Mouse (Mus musculus): Measurements from ENCODE around the gene Hist2h2aa2. TPM values are rescaled to one million over a fixed set of nuclear protein-coding genes. Genes with fewer than 3 reads are reported as not detected.

Gene Hist2h2aa2
- polyA plus RNA-seq, 1 experiment from 2014 or later: 57.1 TPM

DNA sequence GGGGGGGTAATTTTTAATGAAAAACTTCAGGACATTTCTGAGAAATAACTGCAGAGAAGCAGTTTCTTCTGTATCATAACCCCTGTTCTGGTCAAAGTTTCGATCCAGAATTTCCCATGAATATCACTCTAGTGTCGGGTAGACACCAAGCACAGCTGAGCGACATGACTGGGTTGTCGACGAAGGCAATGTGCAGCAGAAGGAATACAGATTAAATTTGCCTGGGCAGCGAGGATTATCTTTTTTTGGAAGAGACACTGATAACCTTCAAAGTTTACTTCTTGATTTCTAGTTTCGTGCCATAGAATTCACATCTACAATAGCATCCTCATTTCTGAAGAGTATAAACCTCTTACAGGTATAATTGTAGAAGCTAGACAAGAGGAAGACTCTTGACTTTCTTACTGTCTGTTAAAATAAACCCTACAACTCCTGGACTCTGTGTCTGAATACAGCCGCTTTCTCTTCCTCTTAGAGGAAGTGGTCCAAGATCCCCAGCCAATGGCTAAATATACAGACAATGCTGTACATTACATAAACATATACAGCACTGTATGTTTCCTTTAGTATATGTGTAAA is 26.1 kb upstream of the Hist2h2aa2 start:
- no peak overlapping the region for H3K27ac ChIP-seq

DNA sequence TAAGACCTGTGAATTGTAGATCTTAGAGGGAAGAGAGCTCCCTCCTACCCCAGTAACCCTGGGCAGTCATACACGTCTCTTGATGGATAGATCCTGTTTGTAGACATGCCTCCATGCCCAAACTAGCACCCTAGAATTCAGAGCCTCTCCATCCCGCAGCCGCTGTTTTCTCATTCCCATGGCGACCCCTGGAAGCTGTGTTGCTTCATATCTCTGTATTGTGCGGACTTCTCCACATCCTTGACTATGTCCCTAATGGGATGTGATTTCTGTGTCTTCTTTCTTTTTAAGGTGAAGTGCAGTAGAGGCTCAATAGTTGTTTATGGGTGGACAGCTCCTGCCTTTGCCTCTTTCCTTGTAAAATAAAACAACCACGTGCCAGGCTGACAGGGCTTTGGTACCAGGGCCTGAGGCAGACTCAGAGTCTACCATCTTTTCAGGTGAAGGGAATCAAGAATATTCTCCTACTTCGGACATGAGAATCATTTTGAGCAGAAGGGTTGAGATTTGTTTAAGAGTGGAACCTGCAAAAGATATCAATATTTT is 24.4 kb upstream of the Hist2h2aa2 start:
- H3K79me2 ChIP-seq (ENCODE audit: inconsistent target): no peaks in the 10 kb centered on the region; the same call in 1 of the 2 replicates
- H3K27ac ChIP-seq: peak overlapping the region; percentile 95
- WGBS (ENCODE audit: missing documents): 71% methylated on average over 7 of the region's 7 CpGs
- peak overlapping the region; percentile 51; the same call in 1 of the 2 replicates for H3K4me3 ChIP-seq (ENCODE audit: inconsistent target)
- no peaks in the 10 kb centered on the region for H3K36me3 ChIP-seq (ENCODE audit: inconsistent target)

More for the DNA sequence above, 26.1 kb upstream of the Hist2h2aa2 start:
- H3K36me3 ChIP-seq (ENCODE audit: inconsistent target): no peaks in the 10 kb centered on the region
- 77% methylated on average over 8 of the region's 8 CpGs for WGBS (ENCODE audit: missing documents)
- no peaks in the 10 kb centered on the region; the same call in 1 of the 2 replicates for H3K79me2 ChIP-seq (ENCODE audit: inconsistent target)
- no peak overlapping the region for H3K4me3 ChIP-seq (ENCODE audit: inconsistent target)

DNA sequence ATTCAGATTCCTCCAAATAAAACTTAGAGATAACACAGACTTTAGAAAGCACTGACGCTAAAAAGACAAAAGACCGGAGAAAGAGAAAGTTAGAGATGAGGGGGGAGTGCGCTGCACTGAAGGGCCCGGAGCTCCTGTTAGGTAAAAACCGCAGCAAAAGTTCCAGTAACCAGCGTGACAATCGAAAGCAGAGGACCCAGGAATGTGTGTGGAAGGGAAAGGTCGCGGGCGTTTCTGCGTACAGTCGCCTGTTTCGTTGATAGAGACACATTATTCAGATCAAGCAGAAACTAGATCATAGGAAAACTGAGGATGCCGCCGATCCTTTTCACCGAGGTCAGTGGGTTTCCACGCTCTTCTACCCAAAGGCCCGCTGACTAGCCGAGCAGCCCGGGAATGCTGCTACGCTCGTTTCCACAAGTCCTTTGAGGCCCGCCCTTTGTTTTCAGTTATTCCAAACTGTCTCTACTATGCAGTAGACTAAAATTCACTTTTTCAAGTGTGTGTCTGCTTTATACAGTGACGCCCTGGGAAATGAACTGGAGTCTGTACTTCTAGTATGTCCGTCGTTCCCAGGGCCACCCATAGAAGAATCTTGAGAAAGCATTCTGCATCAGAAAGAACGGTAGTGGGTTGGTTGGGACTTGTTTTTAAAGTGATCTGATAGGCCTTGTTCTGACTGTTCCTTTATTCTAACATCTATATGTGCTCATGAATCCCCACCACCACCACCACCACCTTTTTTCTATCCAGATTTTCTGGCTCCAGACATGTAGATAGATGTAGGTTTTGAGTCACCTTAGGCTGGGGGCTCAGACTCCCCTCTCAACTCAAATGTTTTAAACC is 23.7 kb upstream of the Hist2h2aa2 start:
- Histone ChIP-seq H3K36me3 (ENCODE audit: inconsistent target) (no peaks in the 10 kb centered on the region), H3K79me2 (ENCODE audit: inconsistent target) (no peaks in the 10 kb centered on the region; the same call in 1 of the 2 replicates), H3K4me3 (ENCODE audit: inconsistent target) (peak overlapping the region; percentile 51), H3K27ac (peak overlapping the region; percentile 95)
- 3% methylated on average over 25 of the region's 27 CpGs for WGBS (ENCODE audit: missing documents)

DNA sequence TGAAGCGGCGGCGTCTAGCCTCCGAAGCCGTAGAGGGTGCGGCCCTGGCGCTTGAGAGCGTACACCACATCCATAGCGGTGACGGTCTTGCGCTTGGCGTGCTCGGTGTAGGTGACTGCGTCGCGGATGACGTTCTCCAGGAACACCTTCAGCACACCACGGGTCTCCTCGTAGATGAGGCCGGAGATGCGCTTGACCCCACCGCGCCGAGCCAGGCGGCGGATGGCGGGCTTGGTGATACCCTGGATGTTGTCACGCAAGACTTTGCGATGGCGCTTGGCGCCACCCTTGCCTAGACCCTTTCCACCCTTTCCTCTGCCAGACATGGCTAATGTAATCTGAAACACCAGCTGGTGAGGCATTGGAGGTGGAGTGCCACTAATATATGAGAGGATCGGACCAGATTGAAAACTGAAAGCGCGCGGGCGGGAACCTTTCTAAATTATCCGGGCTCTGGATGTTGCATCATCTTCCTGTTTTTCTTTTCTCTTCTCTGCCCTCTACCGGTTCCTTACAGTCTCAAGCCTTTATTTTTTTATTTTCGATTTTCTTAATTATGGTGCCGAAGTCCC is 23.0 kb upstream of the Hist2h2aa2 start, which contains the start of gene Hist2h4:
Gene Hist2h4 (minus strand): TSS at position 333 of the 572 bp plus-strand sequence.
- Histone ChIP-seq H3K79me2 (ENCODE audit: inconsistent target) (no peaks in the 10 kb centered on the region; the same call in 1 of the 2 replicates), H3K36me3 (ENCODE audit: inconsistent target) (no peaks in the 10 kb centered on the region), H3K27ac (peak within 1 kb of the TSS; percentile 95), H3K4me3 (ENCODE audit: inconsistent target) (peak within 1 kb of the TSS; percentile 51)
- WGBS (ENCODE audit: missing documents): 1% methylated on average over 40 of the region's 40 CpGs

DNA sequence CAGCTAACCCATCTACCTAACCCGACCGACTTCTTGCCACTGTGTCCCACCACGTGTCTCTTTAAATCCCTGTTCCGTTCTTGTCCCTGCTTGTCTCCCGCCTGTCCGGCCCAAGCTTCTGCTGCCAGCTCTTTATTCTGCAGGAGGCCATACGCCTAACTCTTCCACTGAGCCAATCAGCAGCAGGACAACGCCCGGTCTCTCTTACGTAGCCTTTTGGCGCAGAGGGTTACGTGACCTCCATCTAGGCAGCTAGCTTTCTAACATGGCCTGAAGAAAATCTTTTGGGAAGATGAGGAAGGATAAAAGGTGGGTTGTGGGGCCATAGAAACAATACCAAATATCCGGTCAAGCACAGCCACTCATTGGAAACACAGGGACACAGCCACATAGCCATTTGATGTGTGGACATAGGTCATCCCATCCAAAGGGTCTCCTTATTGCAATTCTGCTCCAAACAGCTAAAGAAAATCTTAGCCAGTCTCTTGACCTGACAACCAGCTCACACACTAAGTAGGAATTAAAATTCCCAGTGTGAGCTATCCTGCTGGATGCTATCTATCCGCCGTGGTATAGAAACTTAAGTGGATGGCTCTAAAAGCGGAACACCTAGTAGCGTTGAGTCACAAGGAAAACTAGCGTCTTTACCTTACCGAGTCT is 22.3 kb upstream of the Hist2h2aa2 start:
- H3K36me3 ChIP-seq (ENCODE audit: inconsistent target): no peaks in the 10 kb centered on the region
- 2% methylated on average over 19 of the region's 19 CpGs for WGBS (ENCODE audit: missing documents)
- peak overlapping the region; percentile 51 for H3K4me3 ChIP-seq (ENCODE audit: inconsistent target)
- H3K79me2 ChIP-seq (ENCODE audit: inconsistent target): no peaks in the 10 kb centered on the region; the same call in 1 of the 2 replicates
- peak overlapping the region; percentile 95 for H3K27ac ChIP-seq

DNA sequence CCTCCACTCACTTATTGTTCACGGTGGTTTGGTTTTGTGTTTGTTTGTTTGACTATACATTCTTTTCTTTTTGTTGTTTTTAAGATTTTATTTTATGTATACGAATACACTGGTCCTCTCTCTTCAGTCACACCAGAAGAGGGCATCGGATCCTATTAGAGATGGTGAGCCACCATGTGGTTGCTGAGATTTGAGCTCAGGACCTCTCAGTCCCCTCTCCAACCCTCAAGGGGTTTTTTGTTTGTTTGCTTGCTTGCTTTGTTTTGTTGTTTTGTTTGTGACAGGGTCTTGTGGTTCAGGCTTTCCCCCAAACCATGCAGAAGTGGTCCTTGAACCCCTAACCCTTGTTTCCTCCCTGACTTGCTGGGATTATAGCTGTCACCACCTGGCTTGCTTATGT is 21.5 kb upstream of the Hist2h2aa2 start:
- Histone ChIP-seq H3K27ac (peak overlapping the region; percentile 95), H3K36me3 (ENCODE audit: inconsistent target) (no peaks in the 10 kb centered on the region), H3K79me2 (ENCODE audit: inconsistent target) (no peaks in the 10 kb centered on the region; the same call in 1 of the 2 replicates), H3K4me3 (ENCODE audit: inconsistent target) (peak overlapping the region; percentile 51; the same call in 1 of the 2 replicates)
- WGBS (ENCODE audit: missing documents): 100% methylated on average over 1 of the region's 3 CpGs

DNA sequence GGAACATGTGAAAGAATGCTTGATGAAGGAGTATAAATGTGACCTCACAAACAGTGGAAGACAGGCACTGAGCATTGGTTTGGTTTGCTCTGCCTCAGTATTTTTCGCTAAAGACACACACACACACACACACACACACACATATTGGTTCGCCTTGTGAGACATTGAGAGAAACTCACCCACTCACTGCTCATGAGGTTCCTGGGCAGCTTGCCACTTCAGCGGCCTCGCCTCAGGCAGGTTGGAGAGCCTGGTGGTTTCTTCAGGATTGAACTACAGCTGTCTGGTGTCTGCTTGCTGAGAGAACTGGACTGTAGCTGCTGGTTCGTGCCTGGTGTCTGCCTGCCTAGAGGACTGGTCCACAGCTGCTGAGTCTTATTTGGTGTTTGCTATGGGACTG is 20.1 kb upstream of the Hist2h2aa2 start:
- Histone ChIP-seq H3K36me3 (ENCODE audit: inconsistent target) (no peaks in the 10 kb centered on the region), H3K79me2 (ENCODE audit: inconsistent target) (no peaks in the 10 kb centered on the region; the same call in 1 of the 2 replicates), H3K27ac (no peak overlapping the region), H3K4me3 (ENCODE audit: inconsistent target) (no peak overlapping the region)
- 97% methylated on average over 5 of the region's 5 CpGs for WGBS (ENCODE audit: missing documents)

DNA sequence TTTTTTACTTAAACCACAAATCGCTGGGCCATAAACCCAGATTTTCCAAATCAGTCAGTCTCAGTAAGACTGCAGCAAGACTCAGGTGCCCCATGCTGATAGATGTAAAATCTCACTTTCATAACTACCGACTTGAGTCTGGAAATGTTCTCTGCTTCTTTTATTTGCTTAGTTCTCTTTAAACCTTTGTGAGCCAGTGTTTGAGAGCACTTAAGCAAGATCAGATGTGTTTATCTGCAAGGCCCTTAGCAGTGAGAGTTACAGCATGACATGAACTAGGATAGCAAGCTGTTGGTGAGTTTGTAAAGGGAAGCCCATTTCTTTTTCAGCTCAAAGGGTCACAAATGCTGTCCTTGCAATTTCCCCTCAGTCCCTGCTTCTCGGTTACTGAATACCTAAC is 17.1 kb upstream of the Hist2h2aa2 start:
- 94% methylated on average over 3 of the region's 3 CpGs for WGBS (ENCODE audit: missing documents)
- H3K4me3 ChIP-seq (ENCODE audit: inconsistent target): no peak overlapping the region
- no peaks in the 10 kb centered on the region for H3K36me3 ChIP-seq (ENCODE audit: inconsistent target)
- no peaks in the 10 kb centered on the region for H3K79me2 ChIP-seq (ENCODE audit: inconsistent target)
- H3K27ac ChIP-seq: no peak overlapping the region

DNA sequence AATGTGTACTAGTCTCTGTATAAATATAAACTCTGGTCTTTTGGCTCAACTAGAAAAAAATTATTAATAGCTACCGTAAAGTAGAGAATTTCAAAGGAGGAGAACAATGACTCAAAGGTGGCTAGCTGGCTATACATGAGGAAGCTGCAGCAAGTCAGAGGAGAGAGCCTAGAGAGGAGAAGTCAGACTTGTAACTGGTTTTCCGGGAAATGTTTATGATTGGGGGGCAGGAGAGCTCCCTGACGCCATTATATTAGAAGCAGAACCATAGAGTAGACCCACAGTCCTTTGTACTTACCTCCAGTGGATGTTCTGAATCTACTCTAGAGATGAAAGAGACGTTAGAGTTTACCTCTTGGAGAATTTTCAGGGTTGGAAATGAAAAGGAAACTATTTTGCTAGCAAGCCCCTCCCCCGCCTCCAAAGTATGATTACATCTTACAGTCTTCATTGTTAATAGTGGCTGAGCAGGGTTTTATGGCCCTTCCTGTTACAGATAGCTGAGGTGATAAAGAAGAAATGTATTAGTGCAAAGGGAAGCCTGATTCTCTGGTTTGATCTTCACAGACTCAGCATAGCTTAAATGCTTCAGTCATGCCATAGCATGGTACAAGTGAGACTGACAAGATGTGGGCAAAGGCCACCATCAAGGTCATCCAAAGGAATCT is 16.0 kb upstream of the Hist2h2aa2 start:
- no peaks in the 10 kb centered on the region for H3K79me2 ChIP-seq (ENCODE audit: inconsistent target)
- H3K4me3 ChIP-seq (ENCODE audit: inconsistent target): no peak overlapping the region
- 37% methylated on average over 5 of the region's 5 CpGs for WGBS (ENCODE audit: missing documents)
- no peaks in the 10 kb centered on the region for H3K36me3 ChIP-seq (ENCODE audit: inconsistent target)
- H3K27ac ChIP-seq: peak overlapping the region; percentile 36

DNA sequence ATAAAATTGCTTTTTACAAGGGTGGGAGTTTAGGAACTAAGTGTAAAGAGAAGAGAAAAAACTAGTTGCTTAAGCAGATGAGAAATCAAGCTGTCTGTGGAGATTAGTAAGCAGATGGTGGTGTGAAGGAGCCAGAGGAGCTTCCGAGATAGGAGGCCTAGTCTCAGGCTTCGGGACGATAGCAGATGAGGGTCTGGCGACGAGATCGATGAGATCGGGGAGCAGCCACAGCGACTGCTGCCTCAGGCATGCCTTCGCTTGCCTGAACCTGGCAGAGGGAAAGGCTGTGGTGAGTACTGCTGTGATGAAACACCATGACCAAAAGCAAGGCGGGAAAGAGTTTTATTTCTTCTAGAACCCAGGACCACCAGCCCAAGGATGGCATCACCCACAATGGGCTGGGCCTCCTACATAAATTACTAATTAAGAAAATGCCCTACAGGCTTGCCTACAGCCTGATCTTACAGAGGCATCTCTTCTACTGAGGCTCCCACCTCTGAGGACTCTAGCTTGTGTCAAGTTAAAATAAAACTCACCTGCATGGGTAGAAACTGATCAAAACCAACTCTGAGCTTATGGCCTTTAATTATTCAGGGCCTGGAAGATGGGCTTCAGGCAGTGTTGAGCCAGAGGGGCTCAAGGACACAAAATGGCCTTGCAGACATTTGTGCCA is 14.7 kb upstream of the Hist2h2aa2 start:
- no peak overlapping the region for H3K4me3 ChIP-seq (ENCODE audit: inconsistent target)
- WGBS (ENCODE audit: missing documents): 94% methylated on average over 8 of the region's 10 CpGs
- no peak overlapping the region for H3K27ac ChIP-seq

DNA sequence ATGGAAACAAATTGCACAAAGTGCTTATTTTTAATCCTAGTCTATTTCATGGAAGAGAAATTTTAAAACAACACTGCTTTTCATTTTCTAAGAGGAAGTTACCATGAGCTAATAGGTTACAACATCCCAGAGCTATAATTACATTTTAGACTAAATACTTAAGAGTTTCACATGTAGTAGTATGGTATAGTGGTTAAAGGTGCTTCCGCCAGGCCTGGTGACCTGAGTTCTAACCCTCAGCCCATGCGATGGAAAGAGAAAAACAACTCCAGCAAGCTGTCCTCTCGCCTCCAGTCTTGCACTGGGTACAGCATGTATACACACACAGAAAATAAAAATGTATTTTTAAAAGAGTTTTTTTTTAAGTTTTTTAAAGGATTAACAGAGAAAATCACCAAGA is 11.7 kb upstream of the Hist2h2aa2 start:
- peak overlapping the region; percentile 89 for H3K27ac ChIP-seq
- H3K79me2 ChIP-seq (ENCODE audit: inconsistent target): peaks cover 21% of the 10 kb centered on the region; the same call in 1 of the 2 replicates
- H3K4me3 ChIP-seq (ENCODE audit: inconsistent target): peak overlapping the region; percentile 2; the same call in 1 of the 2 replicates
- no peaks in the 10 kb centered on the region for H3K36me3 ChIP-seq (ENCODE audit: inconsistent target)
- 22% methylated on average over 3 of the region's 3 CpGs for WGBS (ENCODE audit: missing documents)

More for the DNA sequence above, 14.7 kb upstream of the Hist2h2aa2 start:
- Histone ChIP-seq H3K79me2 (ENCODE audit: inconsistent target) (no peaks in the 10 kb centered on the region), H3K36me3 (ENCODE audit: inconsistent target) (no peaks in the 10 kb centered on the region)

DNA sequence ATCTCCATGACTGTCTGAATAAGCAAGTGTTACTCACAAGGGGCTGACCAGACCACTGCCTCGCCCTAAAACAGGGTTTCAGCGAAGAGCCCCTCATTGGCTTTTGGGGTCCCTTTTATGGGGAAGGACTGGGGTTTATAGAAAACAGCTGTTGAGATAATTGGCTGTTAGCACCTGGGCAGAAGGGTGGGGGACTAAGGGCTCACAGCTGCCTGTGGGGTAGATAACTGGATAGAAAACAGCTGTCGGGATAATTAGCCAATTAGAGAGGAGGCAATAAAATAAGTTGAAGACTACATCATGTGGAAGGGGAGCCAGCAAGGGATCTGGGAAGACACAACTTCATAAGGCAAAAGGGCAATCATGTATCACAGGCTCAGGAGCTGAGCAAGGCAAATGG is 10.8 kb upstream of the Hist2h2aa2 start:
- peaks cover 21% of the 10 kb centered on the region; the same call in 1 of the 2 replicates for H3K79me2 ChIP-seq (ENCODE audit: inconsistent target)
- H3K4me3 ChIP-seq (ENCODE audit: inconsistent target): no peak overlapping the region
- no peaks in the 10 kb centered on the region for H3K36me3 ChIP-seq (ENCODE audit: inconsistent target)
- WGBS (ENCODE audit: missing documents): 92% methylated on average over 3 of the region's 3 CpGs
- peak overlapping the region; percentile 89 for H3K27ac ChIP-seq

DNA sequence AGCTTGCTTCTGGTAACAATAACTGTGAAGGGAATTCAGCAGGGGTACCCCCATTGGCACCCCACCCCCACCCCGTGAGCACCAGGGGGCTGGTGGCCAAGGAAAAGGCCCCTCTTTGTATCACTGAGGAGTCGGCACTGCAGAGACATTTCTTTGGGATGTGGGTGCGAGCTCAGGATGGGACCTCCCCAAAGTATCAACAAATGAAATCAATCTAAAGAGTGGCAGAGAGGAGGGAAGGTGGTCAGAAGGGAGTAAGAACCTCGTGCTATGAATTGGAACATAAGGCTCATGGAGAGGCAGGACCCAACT is 8.9 kb upstream of the Hist2h2aa2 start:
- H3K27ac ChIP-seq: 0 out of 2 replicates have a peak overlapping the region, but pooled peaks have one; percentile 62
- peaks cover 21% of the 10 kb centered on the region; the same call in 1 of the 2 replicates for H3K79me2 ChIP-seq (ENCODE audit: inconsistent target)
- H3K4me3 ChIP-seq (ENCODE audit: inconsistent target): peak overlapping the region; percentile 50; the same call in 1 of the 2 replicates
- 100% methylated on average over 3 of the region's 4 CpGs for WGBS (ENCODE audit: missing documents)
- no peaks in the 10 kb centered on the region for H3K36me3 ChIP-seq (ENCODE audit: inconsistent target)

Data from macrophage (primary cell).